Mouse (Mus musculus): ENCODE measurements around the gene Cntnap1.
"Not testable (repeated sequence)": the region's sequence is repeated elsewhere in the genome, so short reads cannot be mapped to it uniquely, and the experiment has no call there.

The Cntnap1 gene

GRCm38 (mm10) chr11:101170354-101170810 lies at the start of gene Cntnap1:
Gene Cntnap1, plus strand, starts transcription at chr11:101170523.
- DNase-seq (ENCODE audit: low spot score): peak; percentile 73

GRCm38 (mm10) chr11:101120545-101121188 lies 49.7 kb upstream of the Cntnap1 start:
- DNase-seq (ENCODE audit: low spot score): peak; percentile 22

GRCm38 (mm10) chr11:101124494-101124893 lies 45.8 kb upstream of the Cntnap1 start:
- DNase-seq (ENCODE audit: low spot score): not testable (repeated sequence)

- not testable (repeated sequence) for DNase-seq (ENCODE audit: low spot score)
Measured at GRCm38 (mm10) chr11:101125008-101125407, 45.3 kb upstream of the Cntnap1 start.

- DNase-seq (ENCODE audit: low spot score): no peak
Measured at GRCm38 (mm10) chr11:101127075-101127474, 43.2 kb upstream of the Cntnap1 start.

- DNase-seq (ENCODE audit: low spot score): no peak
Measured at GRCm38 (mm10) chr11:101128996-101129577, 41.2 kb upstream of the Cntnap1 start.

- DNase-seq (ENCODE audit: low spot score): no peak
Measured at GRCm38 (mm10) chr11:101130056-101130756, 40.1 kb upstream of the Cntnap1 start.

GRCm38 (mm10) chr11:101131187-101131586 lies 39.1 kb upstream of the Cntnap1 start:
- no peak for DNase-seq (ENCODE audit: low spot score)

- DNase-seq (ENCODE audit: low spot score): no peak
Measured at GRCm38 (mm10) chr11:101131701-101132100, 38.6 kb upstream of the Cntnap1 start.

GRCm38 (mm10) chr11:101133037-101133436 lies 37.3 kb upstream of the Cntnap1 start:
- DNase-seq (ENCODE audit: low spot score): no peak

- peak; percentile 75 for DNase-seq (ENCODE audit: low spot score)
Measured at GRCm38 (mm10) chr11:101134217-101134865, 36.0 kb upstream of the Cntnap1 start.

- no peak for DNase-seq (ENCODE audit: low spot score)
Measured at GRCm38 (mm10) chr11:101137000-101137399, 33.3 kb upstream of the Cntnap1 start.

GRCm38 (mm10) chr11:101138536-101139181 lies 31.7 kb upstream of the Cntnap1 start:
- DNase-seq (ENCODE audit: low spot score): no peak

- DNase-seq (ENCODE audit: low spot score): no peak
Measured at GRCm38 (mm10) chr11:101140164-101140819, 30.0 kb upstream of the Cntnap1 start.

GRCm38 (mm10) chr11:101141088-101141487 lies 29.2 kb upstream of the Cntnap1 start:
- no peak for DNase-seq (ENCODE audit: low spot score)

- DNase-seq (ENCODE audit: low spot score): no peak
Measured at GRCm38 (mm10) chr11:101142215-101142967, 27.9 kb upstream of the Cntnap1 start.

GRCm38 (mm10) chr11:101143338-101144225 lies 26.7 kb upstream of the Cntnap1 start:
- peak; percentile 39 for DNase-seq (ENCODE audit: low spot score)

GRCm38 (mm10) chr11:101146377-101146776 lies 23.9 kb upstream of the Cntnap1 start:
- no peak for DNase-seq (ENCODE audit: low spot score)

GRCm38 (mm10) chr11:101148751-101149150 lies 21.6 kb upstream of the Cntnap1 start:
- DNase-seq (ENCODE audit: low spot score): no peak

Data from ovary, postnatal 36 days (tissue).